Mouse (Mus musculus): Measurements from ENCODE around the gene Dpt. TPM values are rescaled to one million over a fixed set of nuclear protein-coding genes. Genes with fewer than 3 reads are reported as not detected.
"Not testable (repeated sequence)": the region's sequence is repeated elsewhere in the genome, so short reads cannot be mapped to it uniquely, and the experiment has no call there.

Dpt gene
- polyA plus RNA-seq, 1 experiment from 2014 or later = 0.13 TPM

GRCm38 (mm10) chr1:164790296-164790695 is 6.1 kb upstream of the Dpt start:
- H3K4me3 ChIP-seq (replicated peaks) = not testable (repeated sequence)

GRCm38 (mm10) chr1:164793049-164793448 is 3.4 kb upstream of the Dpt start:
- no peak for ATAC-seq (ENCODE audit: low read depth)
- no peaks in the 10 kb centered on the region for H3K4me1 ChIP-seq (replicated peaks)
- H3K36me3 ChIP-seq = no peaks in the 10 kb centered on the region
- H3K27ac ChIP-seq = no peak overlapping the region
- no peak for DNase-seq
- no peaks in the 10 kb centered on the region for H3K27me3 ChIP-seq
- H3K4me2 ChIP-seq = no peak overlapping the region
- WGBS (ENCODE audit: insufficient replicate concordance) = 49% methylated on average over 4 of the region's 4 CpGs
- H3K4me3 ChIP-seq (replicated peaks) = no peak overlapping the region
- H3K9ac ChIP-seq = no peak overlapping the region
- 0 out of 2 replicates have a peak, but pooled peaks cover 3% of the 10 kb centered on the region for H3K9me3 ChIP-seq (replicated peaks)

More at GRCm38 (mm10) chr1:164790296-164790695, 6.1 kb upstream of the Dpt start:
- WGBS (ENCODE audit: insufficient replicate concordance) = 75% methylated on average over 12 of the region's 12 CpGs
- H3K4me2 ChIP-seq; H3K9me3 ChIP-seq (replicated peaks); ATAC-seq (ENCODE audit: low read depth); H3K36me3 ChIP-seq; H3K9ac ChIP-seq; H3K27me3 ChIP-seq; DNase-seq; H3K4me1 ChIP-seq (replicated peaks); H3K27ac ChIP-seq: not testable (repeated sequence)

GRCm38 (mm10) chr1:164797746-164798285 is 1.4 kb downstream of the Dpt start:
- no peaks in the 10 kb centered on the region for H3K36me3 ChIP-seq
- no peak overlapping the region for H3K27ac ChIP-seq
- no peak for ATAC-seq (ENCODE audit: low read depth)
- DNase-seq = no peak
- WGBS (ENCODE audit: insufficient replicate concordance) = 52% methylated on average over 1 of the region's 1 CpGs
- H3K4me1 ChIP-seq (replicated peaks) = no peaks in the 10 kb centered on the region
- H3K9me3 ChIP-seq (replicated peaks) = no peaks in the 10 kb centered on the region
- no peak overlapping the region for H3K9ac ChIP-seq
- H3K4me2 ChIP-seq = no peak overlapping the region
- H3K4me3 ChIP-seq (replicated peaks) = no peak overlapping the region
- H3K27me3 ChIP-seq = no peaks in the 10 kb centered on the region

- H3K9ac ChIP-seq = no peak overlapping the region
- H3K36me3 ChIP-seq = no peaks in the 10 kb centered on the region
- H3K27me3 ChIP-seq = no peaks in the 10 kb centered on the region
- no peak overlapping the region for H3K4me3 ChIP-seq (replicated peaks)
- H3K9me3 ChIP-seq (replicated peaks) = no peaks in the 10 kb centered on the region
- no peak overlapping the region for H3K27ac ChIP-seq
- no peaks in the 10 kb centered on the region for H3K4me1 ChIP-seq (replicated peaks)
- ATAC-seq (ENCODE audit: low read depth) = no peak
- WGBS (ENCODE audit: insufficient replicate concordance) = 40% methylated on average over 1 of the region's 1 CpGs
- no peak overlapping the region for H3K4me2 ChIP-seq
- no peak for DNase-seq
These were observed 2.1 kb downstream of the Dpt start for GRCm38 (mm10) chr1:164798471-164798922.

GRCm38 (mm10) chr1:164799161-164799560 is 2.7 kb downstream of the Dpt start:
- H3K4me3 ChIP-seq (replicated peaks) = no peak overlapping the region
- H3K4me2 ChIP-seq = no peak overlapping the region
- H3K9ac ChIP-seq = no peak overlapping the region
- no peak for ATAC-seq (ENCODE audit: low read depth)
- H3K4me1 ChIP-seq (replicated peaks) = no peaks in the 10 kb centered on the region
- no peaks in the 10 kb centered on the region for H3K27me3 ChIP-seq
- H3K36me3 ChIP-seq = no peaks in the 10 kb centered on the region
- WGBS (ENCODE audit: insufficient replicate concordance) = 62% methylated on average over 3 of the region's 3 CpGs
- H3K27ac ChIP-seq = no peak overlapping the region
- no peaks in the 10 kb centered on the region for H3K9me3 ChIP-seq (replicated peaks)
- no peak for DNase-seq

- H3K4me2 ChIP-seq = no peak overlapping the region
- no peaks in the 10 kb centered on the region for H3K27me3 ChIP-seq
- 62% methylated on average over 11 of the region's 11 CpGs for WGBS (ENCODE audit: insufficient replicate concordance)
- no peak overlapping the region for H3K9ac ChIP-seq
- H3K4me1 ChIP-seq (replicated peaks) = no peaks in the 10 kb centered on the region
- no peak for DNase-seq
- no peak for ATAC-seq (ENCODE audit: low read depth)
- no peak overlapping the region for H3K27ac ChIP-seq
- H3K36me3 ChIP-seq = no peaks in the 10 kb centered on the region
- no peak overlapping the region for H3K4me3 ChIP-seq (replicated peaks)
- no peaks in the 10 kb centered on the region for H3K9me3 ChIP-seq (replicated peaks)
These were observed 7.8 kb downstream of the Dpt start for GRCm38 (mm10) chr1:164804277-164804676.

- ATAC-seq (ENCODE audit: low read depth) (no peak), DNase-seq (no peak)
- 67% methylated on average over 10 of the region's 10 CpGs for WGBS (ENCODE audit: insufficient replicate concordance)
- Histone ChIP-seq H3K4me2 (no peak overlapping the region), H3K9ac (no peak overlapping the region), H3K9me3 (replicated peaks) (no peaks in the 10 kb centered on the region), H3K36me3 (no peaks in the 10 kb centered on the region), H3K4me3 (replicated peaks) (no peak overlapping the region), H3K27ac (no peak overlapping the region), H3K4me1 (replicated peaks) (no peaks in the 10 kb centered on the region), H3K27me3 (no peaks in the 10 kb centered on the region)
These were observed 8.4 kb downstream of the Dpt start for GRCm38 (mm10) chr1:164804751-164805435.

GRCm38 (mm10) chr1:164809371-164809770 is 12.9 kb downstream of the Dpt start:
- WGBS (ENCODE audit: insufficient replicate concordance) = 63% methylated on average over 2 of the region's 2 CpGs
- Histone ChIP-seq H3K4me3 (replicated peaks) (no peak overlapping the region), H3K4me2 (no peak overlapping the region), H3K27ac (no peak overlapping the region), H3K27me3 (no peaks in the 10 kb centered on the region), H3K9ac (no peak overlapping the region), H3K36me3 (no peaks in the 10 kb centered on the region), H3K4me1 (replicated peaks) (no peaks in the 10 kb centered on the region), H3K9me3 (replicated peaks) (no peaks in the 10 kb centered on the region)
- ATAC-seq (ENCODE audit: low read depth) (no peak), DNase-seq (no peak)

GRCm38 (mm10) chr1:164811296-164811695 is 14.9 kb downstream of the Dpt start:
- ATAC-seq (ENCODE audit: low read depth) (no peak), DNase-seq (no peak)
- Histone ChIP-seq H3K27ac (no peak overlapping the region), H3K9me3 (replicated peaks) (no peaks in the 10 kb centered on the region), H3K4me2 (no peak overlapping the region), H3K4me3 (replicated peaks) (no peak overlapping the region), H3K27me3 (no peaks in the 10 kb centered on the region), H3K9ac (no peak overlapping the region), H3K36me3 (no peaks in the 10 kb centered on the region), H3K4me1 (replicated peaks) (no peaks in the 10 kb centered on the region)
- WGBS (ENCODE audit: insufficient replicate concordance) = 77% methylated on average over 3 of the region's 3 CpGs

- H3K9me3 ChIP-seq (replicated peaks) = no peaks in the 10 kb centered on the region
These were observed 17.8 kb downstream of the Dpt start for GRCm38 (mm10) chr1:164814243-164814642.

GRCm38 (mm10) chr1:164815330-164815729 is 18.9 kb downstream of the Dpt start:
- H3K27ac ChIP-seq = no peak overlapping the region
- no peak overlapping the region for H3K4me2 ChIP-seq
- no peaks in the 10 kb centered on the region for H3K27me3 ChIP-seq
- DNase-seq = no peak
- no peaks in the 10 kb centered on the region for H3K9me3 ChIP-seq (replicated peaks)
- 41% methylated on average over 5 of the region's 5 CpGs for WGBS (ENCODE audit: insufficient replicate concordance)
- H3K9ac ChIP-seq = no peak overlapping the region
- ATAC-seq (ENCODE audit: low read depth) = no peak
- no peak overlapping the region for H3K4me3 ChIP-seq (replicated peaks)
- no peaks in the 10 kb centered on the region for H3K4me1 ChIP-seq (replicated peaks)
- H3K36me3 ChIP-seq = no peaks in the 10 kb centered on the region

More at GRCm38 (mm10) chr1:164814243-164814642, 17.8 kb downstream of the Dpt start:
- Histone ChIP-seq H3K9ac (no peak overlapping the region), H3K27ac (no peak overlapping the region), H3K4me3 (replicated peaks) (no peak overlapping the region), H3K36me3 (no peaks in the 10 kb centered on the region), H3K4me2 (no peak overlapping the region), H3K4me1 (replicated peaks) (no peaks in the 10 kb centered on the region), H3K27me3 (no peaks in the 10 kb centered on the region)
- no peak for ATAC-seq (ENCODE audit: low read depth)
- WGBS (ENCODE audit: insufficient replicate concordance) = 42% methylated on average over 2 of the region's 2 CpGs
- DNase-seq = no peak

- H3K4me2 ChIP-seq = no peak overlapping the region
- 68% methylated on average over 3 of the region's 3 CpGs for WGBS (ENCODE audit: insufficient replicate concordance)
- no peak for DNase-seq
These were observed 20.9 kb downstream of the Dpt start for GRCm38 (mm10) chr1:164817331-164817730.

More at GRCm38 (mm10) chr1:164817331-164817730, 20.9 kb downstream of the Dpt start:
- Histone ChIP-seq H3K27ac (no peak overlapping the region), H3K9ac (no peak overlapping the region), H3K9me3 (replicated peaks) (no peaks in the 10 kb centered on the region), H3K4me1 (replicated peaks) (no peaks in the 10 kb centered on the region), H3K4me3 (replicated peaks) (no peak overlapping the region), H3K36me3 (no peaks in the 10 kb centered on the region), H3K27me3 (no peaks in the 10 kb centered on the region)
- no peak for ATAC-seq (ENCODE audit: low read depth)

All from liver, embryonic 13.5 days (tissue).